Mouse (Mus musculus) left cerebral cortex, postnatal 10 days (tissue): ENCODE results near the gene Gm10037. TPM values are rescaled to one million over a fixed set of nuclear protein-coding genes. Genes with fewer than 3 reads are reported as not detected.
"Not testable (repeated sequence)": the region's sequence is repeated elsewhere in the genome, so short reads cannot be mapped to it uniquely, and the experiment has no call there.

Experiments used
- DNase-seq, 2 experiments: peaks; one replicate each; pipeline ENCODE4 v3.0.0; 2021 to 2022; ENCODE audit warnings: low spot score in 2 of 2, mixed read lengths in 1 of 2; ENCODE audit errors: extremely low spot score in 1 of 2
- intact Hi-C: fragments of 180-260 bp; cut with DNase I; formaldehyde crosslinking; loops from one replicate; pipeline ENCODE4 v1.15.1; 2025
- total RNA-seq, 2 experiments: library from RNA; stranded (reverse); gene quantifications; 2 replicates each; pipeline ENCODE4 v1.2.3; 2021

The Gm10037 gene
- total RNA-seq = 1 to 10 TPM; 7.4 to 7.8 TPM

GRCm38 (mm10) chr13:67830911-67831336 lies at the start of gene Gm10037:
Gm10037 (plus strand) TSS chr13:67831106.
- intact Hi-C loops = no loop called here
- peak; percentile 39 to 68 for DNase-seq

- no peak for DNase-seq
- intact Hi-C loops = no loop called here
Measured at GRCm38 (mm10) chr13:67791921-67792455, 38.9 kb upstream of the Gm10037 start.

- DNase-seq = no peak
- intact Hi-C loops = no loop called here
Measured at GRCm38 (mm10) chr13:67798618-67799017, 32.3 kb upstream of the Gm10037 start.

- DNase-seq, intact Hi-C loops: not testable (repeated sequence)
Measured at GRCm38 (mm10) chr13:67799151-67799550, 31.8 kb upstream of the Gm10037 start.

- no peak for DNase-seq
- intact Hi-C loops = loop anchor here (10.0 kb wide), 1 partner anchor 57 kb away; the partner anchor contains the start of gene Zfp85
Measured at GRCm38 (mm10) chr13:67811651-67812210, 19.2 kb upstream of the Gm10037 start.

- intact Hi-C loops = loop anchor here (10.0 kb wide), 1 partner anchor 58 kb away; the partner anchor contains the start of gene Zfp85
- no peak for DNase-seq
Measured at GRCm38 (mm10) chr13:67812961-67813709, 17.8 kb upstream of the Gm10037 start.

- intact Hi-C loops = loop anchor here (10.0 kb wide), 1 partner anchor 59 kb away; the partner anchor contains the start of gene Zfp85
- peak; percentile 67 to 81 for DNase-seq
Measured at GRCm38 (mm10) chr13:67813710-67814660, 16.9 kb upstream of the Gm10037 start, which contains the start of gene Zfp273. Zfp273 (plus strand) TSS chr13:67813740.

GRCm38 (mm10) chr13:67818636-67819035 lies 12.3 kb upstream of the Gm10037 start:
- DNase-seq = no peak
- intact Hi-C loops = loop anchor here (10.0 kb wide), 1 partner anchor 64 kb away; the partner anchor contains the start of gene Zfp85

- intact Hi-C loops, DNase-seq: not testable (repeated sequence)
Measured at GRCm38 (mm10) chr13:67833137-67833536, 2.2 kb downstream of the Gm10037 start.

GRCm38 (mm10) chr13:67843775-67844118 lies 12.8 kb downstream of the Gm10037 start:
- intact Hi-C loops = loop anchor here (10.0 kb wide), 1 partner anchor 119 kb away; the partner anchor contains the start of gene Zfp65
- no peak for DNase-seq

- intact Hi-C loops = loop anchor here (10.0 kb wide), 1 partner anchor 119 kb away; the partner anchor contains the start of gene Zfp65
Measured at GRCm38 (mm10) chr13:67844119-67844852, 13.4 kb downstream of the Gm10037 start.

GRCm38 (mm10) chr13:67844853-67845194 lies 13.9 kb downstream of the Gm10037 start:
- DNase-seq = no peak
- intact Hi-C loops = loop anchor here (10.0 kb wide), 1 partner anchor 120 kb away; the partner anchor contains the start of gene Zfp65

More at GRCm38 (mm10) chr13:67844119-67844852, 13.4 kb downstream of the Gm10037 start:
- peak; percentile 40 to 51 for DNase-seq

GRCm38 (mm10) chr13:67850361-67850760 lies 19.5 kb downstream of the Gm10037 start:
- intact Hi-C loops = no loop called here
- DNase-seq = no peak

GRCm38 (mm10) chr13:67853130-67853529 lies 22.2 kb downstream of the Gm10037 start:
- DNase-seq = no peak
- intact Hi-C loops = no loop called here

GRCm38 (mm10) chr13:67853983-67854382 lies 23.1 kb downstream of the Gm10037 start:
- DNase-seq = no peak
- intact Hi-C loops = no loop called here

- DNase-seq = no peak
- intact Hi-C loops = no loop called here
Measured at GRCm38 (mm10) chr13:67857317-67857716, 26.4 kb downstream of the Gm10037 start.

GRCm38 (mm10) chr13:67862508-67862907 lies 31.6 kb downstream of the Gm10037 start:
- no peak for DNase-seq
- intact Hi-C loops = no loop called here

GRCm38 (mm10) chr13:67863026-67863425 lies 32.1 kb downstream of the Gm10037 start, which contains the start of gene BC048507:
BC048507 (plus strand) TSS chr13:67863326.
- no peak for DNase-seq
- intact Hi-C loops = no loop called here
